Mouse (Mus musculus) monocyte, adult 5-6 weeks (primary cell): ENCODE measurements at regions not wholly inside any gene's neighbourhood (a gene's known extent, or its start where the extent isn't known, plus 50 kb on each side); places are given as distances from the start of the nearest gene placed in this dataset.
A peak's percentile ranks its signal among the peaks of the same experiment; 100 is the strongest.

Experiments
- ATAC-seq: fragments of 153-309, 156-312 bp; replicated peaks from 2 replicates; pipeline ENCODE4 v1.8.0; 2017; ENCODE audit warnings: mild to moderate bottlenecking; ENCODE audit not compliant: low TSS enrichment, insufficient number of reproducible peaks, severe bottlenecking, poor library complexity, low FRiP score

GRCm38 (mm10) chr2:117928062-117928461 is 183.6 kb upstream of the Thbs1 start:
- ATAC-seq, result no peak

- ATAC-seq, result no peak
These were observed 182.1 kb upstream of the Thbs1 start for GRCm38 (mm10) chr2:117929586-117929985.

GRCm38 (mm10) chr2:117930895-117931537 is 180.7 kb upstream of the Thbs1 start:
- no peak for ATAC-seq

GRCm38 (mm10) chr2:117936590-117936989 is 175.1 kb upstream of the Thbs1 start:
- ATAC-seq, result no peak

GRCm38 (mm10) chr2:117938283-117939049 is 173.2 kb upstream of the Thbs1 start:
- no peak for ATAC-seq

GRCm38 (mm10) chr2:117941517-117942096 is 170.1 kb upstream of the Thbs1 start:
- no peak for ATAC-seq

- no peak for ATAC-seq
These were observed 168.0 kb upstream of the Thbs1 start for GRCm38 (mm10) chr2:117943666-117944065.

- ATAC-seq, result no peak
These were observed 167.4 kb upstream of the Thbs1 start for GRCm38 (mm10) chr2:117944325-117944724.

GRCm38 (mm10) chr2:117944942-117945341 is 166.7 kb upstream of the Thbs1 start:
- peak; percentile 47; the same call in 1 of the 2 replicates for ATAC-seq

- no peak for ATAC-seq
These were observed 161.0 kb upstream of the Thbs1 start for GRCm38 (mm10) chr2:117950431-117951336.

GRCm38 (mm10) chr2:117951337-117951718 is 160.3 kb upstream of the Thbs1 start:
- ATAC-seq, result no peak

GRCm38 (mm10) chr2:117958737-117959136 is 152.9 kb upstream of the Thbs1 start:
- ATAC-seq, result no peak

GRCm38 (mm10) chr2:117959440-117959839 is 152.2 kb upstream of the Thbs1 start:
- ATAC-seq, result no peak

GRCm38 (mm10) chr2:117962531-117962930 is 149.1 kb upstream of the Thbs1 start:
- peak; percentile 45; the same call in 1 of the 2 replicates for ATAC-seq

- ATAC-seq, result no peak
These were observed 148.2 kb upstream of the Thbs1 start for GRCm38 (mm10) chr2:117963526-117963925.

- peak; percentile 62 for ATAC-seq
These were observed 145.9 kb upstream of the Thbs1 start for GRCm38 (mm10) chr2:117965758-117966157.

- 0 out of 2 replicates have a peak, but pooled peaks have one; percentile 35 for ATAC-seq
These were observed 142.9 kb upstream of the Thbs1 start for GRCm38 (mm10) chr2:117968731-117969130.

GRCm38 (mm10) chr2:117970631-117971030 is 141.0 kb upstream of the Thbs1 start:
- ATAC-seq, result no peak

- peak; percentile 97 for ATAC-seq
These were observed 134.6 kb upstream of the Thbs1 start for GRCm38 (mm10) chr2:117977033-117977432.
